Mouse (Mus musculus): ENCODE data around the gene Ahcyl1. TPM values are rescaled to one million over a fixed set of nuclear protein-coding genes. Genes with fewer than 3 reads are reported as not detected.
A peak's percentile ranks its signal among the peaks of the same experiment; 100 is the strongest.

The Ahcyl1 gene
- polyA plus RNA-seq (2015; fragmentation: Nextera tagmentation; extraction: Ambion mirVana): 108 and 110 TPM in 2 replicates

DNA sequence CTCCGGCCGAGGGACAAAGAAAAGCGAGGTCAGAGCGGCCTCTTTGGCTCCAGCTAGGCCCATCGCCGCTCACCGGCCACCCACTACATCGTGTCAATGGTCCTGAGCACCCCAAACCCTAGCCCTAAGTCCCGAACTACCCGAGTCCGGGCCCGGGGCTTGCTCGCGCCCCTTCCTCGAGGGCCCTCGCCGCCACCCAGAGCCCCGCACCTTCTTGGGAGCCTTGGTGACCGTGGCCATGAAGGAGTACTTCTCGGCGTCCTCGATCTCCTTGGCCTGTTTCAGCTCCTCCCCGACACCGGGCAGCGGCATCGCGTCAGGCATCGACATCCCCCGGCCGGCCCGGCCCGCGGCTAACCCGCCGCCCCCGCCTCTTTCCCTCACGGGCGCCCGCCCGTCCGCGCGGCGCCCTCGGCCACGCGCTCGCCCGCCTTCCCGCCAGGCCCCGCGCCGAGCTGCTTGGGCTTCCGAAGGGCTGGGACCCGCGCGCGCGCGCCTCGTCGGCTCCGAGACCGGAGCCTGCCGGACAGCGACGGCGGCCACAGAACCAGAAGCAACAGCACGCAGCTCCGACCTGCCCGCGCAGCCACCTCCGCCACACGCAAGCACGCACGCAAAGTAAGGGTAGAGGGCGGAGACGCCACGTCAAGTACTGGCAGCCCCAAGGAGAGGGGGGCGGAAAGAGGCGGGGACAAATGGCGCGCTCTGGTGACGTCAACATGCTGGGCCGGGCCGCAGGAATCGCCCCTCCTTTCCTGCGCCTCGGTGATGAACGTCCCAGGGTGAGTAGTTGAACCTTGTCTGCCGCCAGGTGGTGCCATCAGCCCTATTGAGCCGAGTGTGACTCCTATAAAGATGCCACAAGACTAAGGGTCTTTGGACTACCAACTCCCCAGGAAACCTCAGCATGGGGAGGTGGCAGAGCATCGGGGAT, at the start of gene Ahcyl1:
Gene Ahcyl1, minus strand, starts transcription at position 613 of the 934 bp plus-strand sequence.
- H3K4me1 ChIP-seq: peaks cover 44% of the 10 kb centered on the region
- ATAC-seq (ENCODE audit: low FRiP score): peak; percentile 98
- WGBS: under 1% methylated on average over 93 of the region's 93 CpGs
- H3K4me2 ChIP-seq: peak within 1 kb of the TSS; percentile 77
- no peaks in the 10 kb centered on the region for H3K27me3 ChIP-seq (replicated peaks)
- H3K9ac ChIP-seq (replicated peaks): peak within 1 kb of the TSS; percentile 97
- peak within 1 kb of the TSS; percentile 94 for H3K27ac ChIP-seq (replicated peaks)
- peak within 1 kb of the TSS; percentile 88 for H3K4me3 ChIP-seq (replicated peaks)
- no peaks in the 10 kb centered on the region for H3K9me3 ChIP-seq (replicated peaks)
- no peaks in the 10 kb centered on the region for H3K36me3 ChIP-seq

DNA sequence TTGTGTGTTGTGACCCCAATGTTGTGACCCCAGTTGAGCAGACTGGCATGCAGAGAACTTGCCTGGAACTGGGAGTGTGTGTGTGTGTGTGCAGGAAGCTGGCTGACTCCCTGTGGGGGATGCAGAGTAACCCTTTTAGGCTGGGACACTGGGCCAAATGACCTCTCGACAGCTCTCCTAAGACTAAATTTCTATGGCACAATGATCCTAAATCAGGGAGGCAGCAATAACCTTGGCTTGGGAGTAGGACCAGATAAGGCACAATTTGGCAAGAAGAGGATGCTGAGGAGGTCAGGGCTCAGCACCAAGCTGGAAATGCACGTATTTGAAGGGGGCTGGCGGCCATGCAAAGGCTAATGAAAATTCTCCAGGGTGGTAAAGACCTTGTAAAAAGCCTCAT, 49.7 kb upstream of the Ahcyl1 start:
- Histone ChIP-seq H3K4me2 (no peak overlapping the region), H3K4me1 (peaks cover 12% of the 10 kb centered on the region), H3K27ac (replicated peaks) (no peak overlapping the region), H3K4me3 (replicated peaks) (no peak overlapping the region), H3K27me3 (replicated peaks) (no peaks in the 10 kb centered on the region), H3K36me3 (peaks cover 4% of the 10 kb centered on the region; the same call in 1 of the 2 replicates), H3K9ac (replicated peaks) (no peak overlapping the region), H3K9me3 (replicated peaks) (no peaks in the 10 kb centered on the region)
- 64% methylated on average over 3 of the region's 3 CpGs for WGBS
- ATAC-seq (ENCODE audit: low FRiP score): no peak

DNA sequence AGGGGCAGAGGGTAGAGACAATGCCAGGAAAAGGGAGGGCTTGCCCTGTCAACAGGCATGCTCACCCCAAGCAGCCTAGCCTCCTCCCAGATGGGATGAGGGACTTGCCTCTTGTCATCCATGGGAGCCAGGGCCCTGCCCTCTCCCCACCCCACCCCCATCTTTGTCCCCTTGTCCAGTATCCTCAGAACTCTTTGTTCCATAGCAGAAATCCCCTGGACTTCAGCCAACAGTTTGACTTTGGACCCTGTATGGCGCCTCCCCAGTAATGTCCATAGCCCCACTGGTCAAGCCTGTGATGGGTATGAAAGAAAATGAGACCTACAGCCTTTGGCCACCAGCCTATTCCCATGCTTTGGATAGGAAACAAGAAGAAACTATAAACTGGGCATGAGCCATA, 47.3 kb upstream of the Ahcyl1 start:
- no peaks in the 10 kb centered on the region for H3K27me3 ChIP-seq (replicated peaks)
- no peak overlapping the region for H3K4me3 ChIP-seq (replicated peaks)
- H3K9ac ChIP-seq (replicated peaks): no peak overlapping the region
- WGBS: 93% methylated on average over 1 of the region's 1 CpGs
- H3K4me2 ChIP-seq: no peak overlapping the region
- ATAC-seq (ENCODE audit: low FRiP score): no peak
- H3K36me3 ChIP-seq: peaks cover 4% of the 10 kb centered on the region; the same call in 1 of the 2 replicates
- peaks cover 25% of the 10 kb centered on the region for H3K4me1 ChIP-seq
- no peak overlapping the region for H3K27ac ChIP-seq (replicated peaks)
- no peaks in the 10 kb centered on the region for H3K9me3 ChIP-seq (replicated peaks)

DNA sequence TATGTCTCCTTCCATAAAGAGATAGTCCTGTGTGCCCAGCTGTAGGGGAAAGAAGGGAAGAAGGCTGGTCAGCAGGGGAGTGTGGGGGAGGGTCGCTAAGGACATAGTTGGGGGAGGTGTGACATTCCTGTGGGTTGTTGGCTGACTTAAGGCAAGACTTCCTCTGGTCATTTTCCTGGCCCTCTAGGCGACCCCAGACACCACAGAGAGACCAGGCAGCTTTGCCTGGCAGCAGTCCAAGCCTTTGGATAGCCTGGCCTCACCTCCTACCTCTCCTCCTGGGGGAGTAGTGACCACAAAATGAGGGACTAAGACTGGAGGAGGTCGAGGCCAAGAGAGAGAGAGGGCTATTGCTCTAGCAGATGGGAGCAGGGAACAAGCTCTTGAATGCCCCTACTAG, 46.7 kb upstream of the Ahcyl1 start:
- Histone ChIP-seq H3K27ac (replicated peaks) (no peak overlapping the region), H3K9me3 (replicated peaks) (no peaks in the 10 kb centered on the region), H3K27me3 (replicated peaks) (no peaks in the 10 kb centered on the region), H3K4me1 (peaks cover 25% of the 10 kb centered on the region), H3K4me2 (no peak overlapping the region), H3K4me3 (replicated peaks) (no peak overlapping the region), H3K36me3 (peaks cover 2% of the 10 kb centered on the region; the same call in 1 of the 2 replicates), H3K9ac (replicated peaks) (no peak overlapping the region)
- WGBS: 41% methylated on average over 3 of the region's 3 CpGs
- ATAC-seq (ENCODE audit: low FRiP score): no peak

DNA sequence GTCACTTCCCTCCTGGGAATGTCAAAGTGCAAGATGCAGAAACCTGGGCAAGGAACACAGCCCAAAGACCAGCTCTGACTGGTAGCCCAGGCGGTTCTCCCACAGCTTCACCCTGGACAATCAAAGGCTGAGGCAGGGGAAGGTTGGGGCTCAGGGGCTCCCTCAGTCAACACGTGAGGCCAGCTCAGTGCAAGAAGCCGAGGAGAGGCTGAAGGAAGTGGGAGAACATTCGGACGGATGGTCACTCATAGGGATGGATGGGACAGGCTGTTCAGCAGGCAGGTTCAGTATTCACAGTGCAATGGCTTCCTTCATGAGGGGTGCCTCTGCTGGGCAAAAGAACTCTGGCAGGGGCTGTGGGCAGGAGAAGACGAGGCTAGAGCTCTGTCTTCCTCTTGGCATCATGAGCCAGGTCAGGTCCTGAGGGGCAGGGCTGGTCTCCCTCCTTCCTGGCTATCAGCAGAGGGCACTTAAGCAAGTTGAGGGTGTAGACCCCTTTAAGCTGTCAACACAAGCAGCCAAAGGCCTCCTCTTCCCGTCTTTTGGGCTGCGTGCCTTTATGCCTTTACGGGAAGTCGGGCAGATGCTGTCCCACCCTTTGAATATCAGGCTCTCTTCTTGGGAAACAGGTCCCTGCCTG, 45.8 kb upstream of the Ahcyl1 start:
- no peak for ATAC-seq (ENCODE audit: low FRiP score)
- H3K4me2 ChIP-seq: no peak overlapping the region
- 94% methylated on average over 10 of the region's 10 CpGs for WGBS

DNA sequence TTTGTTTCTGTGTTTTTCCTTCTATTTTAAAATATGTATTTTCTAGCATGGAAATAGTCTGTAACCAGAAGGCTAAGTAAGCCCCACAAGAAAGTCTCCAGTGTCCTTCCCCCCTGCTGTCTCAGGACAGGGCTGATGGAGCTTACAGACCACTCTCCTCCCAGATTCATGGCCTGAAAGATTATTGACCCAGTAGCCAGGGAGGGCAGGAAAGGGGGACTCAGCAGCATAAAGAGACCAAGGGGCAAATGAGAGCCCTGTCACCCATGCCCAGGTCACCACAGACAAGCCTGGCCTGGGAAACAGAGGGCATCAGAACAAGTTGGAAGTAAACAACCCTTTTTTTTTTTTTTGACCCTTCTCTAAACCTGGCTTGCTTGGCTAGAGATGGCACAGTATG, 45.0 kb upstream of the Ahcyl1 start:
- Histone ChIP-seq H3K36me3 (no peaks in the 10 kb centered on the region), H3K4me2 (no peak overlapping the region), H3K9ac (replicated peaks) (no peak overlapping the region), H3K27me3 (replicated peaks) (no peaks in the 10 kb centered on the region), H3K4me1 (peaks cover 25% of the 10 kb centered on the region), H3K27ac (replicated peaks) (peak overlapping the region; percentile 70), H3K9me3 (replicated peaks) (no peaks in the 10 kb centered on the region), H3K4me3 (replicated peaks) (no peak overlapping the region)
- ATAC-seq (ENCODE audit: low FRiP score): no peak

More for the DNA sequence above, 45.8 kb upstream of the Ahcyl1 start:
- Histone ChIP-seq H3K4me1 (peaks cover 25% of the 10 kb centered on the region), H3K27ac (replicated peaks) (peak overlapping the region; percentile 70; the same call in 1 of the 2 replicates), H3K27me3 (replicated peaks) (no peaks in the 10 kb centered on the region), H3K36me3 (no peaks in the 10 kb centered on the region), H3K4me3 (replicated peaks) (no peak overlapping the region), H3K9ac (replicated peaks) (no peak overlapping the region), H3K9me3 (replicated peaks) (no peaks in the 10 kb centered on the region)

DNA sequence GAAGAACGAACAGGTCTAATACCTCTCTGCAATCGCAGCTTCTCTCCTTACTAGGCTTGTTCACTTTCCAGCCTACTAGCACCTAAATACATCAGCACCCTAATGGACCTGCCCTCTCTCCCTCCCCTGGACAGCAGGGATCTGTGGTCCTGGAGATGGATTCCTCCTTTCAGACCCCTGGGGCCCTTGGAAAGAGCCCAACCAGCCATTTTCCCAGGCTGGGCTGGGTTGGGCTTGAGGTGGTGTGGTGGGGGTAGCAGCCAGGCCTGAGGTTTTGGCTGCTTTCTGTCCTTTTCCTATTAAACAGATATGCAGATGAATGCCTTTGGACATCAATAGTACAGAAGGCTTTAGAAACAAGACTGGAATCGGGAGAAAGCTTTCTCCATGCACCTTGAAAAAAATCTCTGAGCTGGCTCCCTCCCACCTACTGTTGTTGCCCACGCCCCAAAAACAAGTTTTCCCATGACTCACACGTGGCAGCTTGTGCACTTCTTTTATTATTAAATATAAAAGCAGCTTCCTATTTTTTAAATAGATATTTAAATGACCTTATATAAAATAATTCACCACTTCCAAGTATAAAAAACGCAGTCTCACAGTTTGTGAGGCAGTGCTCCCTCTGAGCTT, 44.3 kb upstream of the Ahcyl1 start:
- no peaks in the 10 kb centered on the region for H3K36me3 ChIP-seq
- H3K4me2 ChIP-seq: no peak overlapping the region
- peaks cover 25% of the 10 kb centered on the region for H3K4me1 ChIP-seq
- H3K9ac ChIP-seq (replicated peaks): 0 out of 2 replicates have a peak overlapping the region, but pooled peaks have one; percentile 5
- 9% methylated on average over 6 of the region's 6 CpGs for WGBS
- no peaks in the 10 kb centered on the region for H3K9me3 ChIP-seq (replicated peaks)
- no peak overlapping the region for H3K4me3 ChIP-seq (replicated peaks)
- H3K27ac ChIP-seq (replicated peaks): peak overlapping the region; percentile 70
- ATAC-seq (ENCODE audit: low FRiP score): peak; percentile 84
- no peaks in the 10 kb centered on the region for H3K27me3 ChIP-seq (replicated peaks)

DNA sequence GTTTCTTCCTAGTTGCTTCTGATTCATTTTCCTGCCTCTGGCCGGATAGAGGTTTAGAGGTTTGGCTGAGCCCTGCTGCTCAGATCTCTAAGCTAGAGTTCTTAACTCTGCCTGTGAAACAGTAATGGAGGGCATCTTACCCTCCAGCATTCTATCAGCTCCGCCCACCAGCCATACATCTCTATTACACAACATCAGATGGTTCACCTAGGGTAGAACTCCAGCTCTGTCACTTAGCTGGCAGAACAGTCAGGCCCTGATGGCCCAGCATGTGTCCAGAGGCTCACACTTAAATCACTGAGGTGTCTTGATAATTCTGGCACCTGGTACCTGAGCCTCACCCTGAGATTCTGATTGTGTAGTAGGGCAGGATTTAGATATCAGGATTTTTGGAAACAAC, 43.6 kb upstream of the Ahcyl1 start:
- no peak overlapping the region for H3K4me2 ChIP-seq
- no peaks in the 10 kb centered on the region for H3K9me3 ChIP-seq (replicated peaks)
- peak overlapping the region; percentile 70; the same call in 1 of the 2 replicates for H3K27ac ChIP-seq (replicated peaks)
- no peaks in the 10 kb centered on the region for H3K27me3 ChIP-seq (replicated peaks)
- no peaks in the 10 kb centered on the region for H3K36me3 ChIP-seq
- peaks cover 25% of the 10 kb centered on the region for H3K4me1 ChIP-seq
- no peak for ATAC-seq (ENCODE audit: low FRiP score)
- no peak overlapping the region for H3K9ac ChIP-seq (replicated peaks)
- WGBS: 82% methylated on average over 2 of the region's 2 CpGs
- no peak overlapping the region for H3K4me3 ChIP-seq (replicated peaks)

DNA sequence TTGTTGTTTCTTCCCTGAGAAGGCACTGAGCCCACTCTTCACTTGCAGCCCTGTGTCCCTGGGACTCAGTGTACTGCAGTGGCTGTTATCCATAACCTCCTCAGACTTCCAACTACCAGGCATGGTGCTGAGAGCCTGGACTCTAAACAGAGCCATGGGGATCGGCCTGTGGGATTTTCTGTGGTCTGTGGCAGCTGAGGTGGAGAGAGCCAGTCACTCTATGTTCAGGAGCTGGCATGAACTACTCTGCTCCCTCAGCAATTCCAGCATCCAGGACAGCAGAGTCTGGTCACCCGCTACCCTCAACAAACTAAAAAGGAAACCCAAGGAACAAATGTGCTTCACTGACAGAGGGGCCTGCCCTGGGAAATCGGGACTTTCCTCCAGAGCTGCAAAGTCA, 43.1 kb upstream of the Ahcyl1 start:
- no peak overlapping the region for H3K4me3 ChIP-seq (replicated peaks)
- no peaks in the 10 kb centered on the region for H3K27me3 ChIP-seq (replicated peaks)
- no peak overlapping the region for H3K9ac ChIP-seq (replicated peaks)
- no peak overlapping the region for H3K4me2 ChIP-seq
- no peaks in the 10 kb centered on the region for H3K9me3 ChIP-seq (replicated peaks)
- 84% methylated on average over 3 of the region's 3 CpGs for WGBS
- ATAC-seq (ENCODE audit: low FRiP score): no peak
- H3K36me3 ChIP-seq: no peaks in the 10 kb centered on the region
- H3K27ac ChIP-seq (replicated peaks): 0 out of 2 replicates have a peak overlapping the region, but pooled peaks have one; percentile 70
- peaks cover 25% of the 10 kb centered on the region for H3K4me1 ChIP-seq

DNA sequence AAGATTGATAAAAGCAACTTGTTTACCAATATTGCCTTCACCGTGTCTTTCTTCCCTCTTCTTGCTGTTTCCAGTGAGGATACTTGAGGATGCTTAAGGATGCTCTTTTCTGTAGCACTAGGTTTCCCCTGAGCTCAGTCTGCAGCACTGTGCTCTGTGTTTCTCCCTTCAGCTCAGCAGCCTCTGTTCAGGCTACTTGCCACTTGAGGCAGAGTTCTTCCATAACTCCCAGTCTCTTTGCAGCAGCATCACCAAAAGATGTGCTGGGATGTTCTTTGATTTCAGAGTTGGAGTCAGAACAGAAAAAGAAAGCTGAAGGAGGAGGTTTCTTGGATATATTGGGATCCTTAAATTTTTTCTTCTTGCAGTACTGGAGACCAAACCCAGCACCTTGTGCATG, 42.3 kb upstream of the Ahcyl1 start:
- no peak overlapping the region for H3K27ac ChIP-seq (replicated peaks)
- H3K4me3 ChIP-seq (replicated peaks): no peak overlapping the region
- H3K36me3 ChIP-seq: no peaks in the 10 kb centered on the region
- no peak overlapping the region for H3K4me2 ChIP-seq
- H3K9ac ChIP-seq (replicated peaks): no peak overlapping the region
- H3K4me1 ChIP-seq: peaks cover 25% of the 10 kb centered on the region
- ATAC-seq (ENCODE audit: low FRiP score): no peak
- H3K9me3 ChIP-seq (replicated peaks): no peaks in the 10 kb centered on the region
- no peaks in the 10 kb centered on the region for H3K27me3 ChIP-seq (replicated peaks)
- WGBS: 93% methylated on average over 1 of the region's 1 CpGs

DNA sequence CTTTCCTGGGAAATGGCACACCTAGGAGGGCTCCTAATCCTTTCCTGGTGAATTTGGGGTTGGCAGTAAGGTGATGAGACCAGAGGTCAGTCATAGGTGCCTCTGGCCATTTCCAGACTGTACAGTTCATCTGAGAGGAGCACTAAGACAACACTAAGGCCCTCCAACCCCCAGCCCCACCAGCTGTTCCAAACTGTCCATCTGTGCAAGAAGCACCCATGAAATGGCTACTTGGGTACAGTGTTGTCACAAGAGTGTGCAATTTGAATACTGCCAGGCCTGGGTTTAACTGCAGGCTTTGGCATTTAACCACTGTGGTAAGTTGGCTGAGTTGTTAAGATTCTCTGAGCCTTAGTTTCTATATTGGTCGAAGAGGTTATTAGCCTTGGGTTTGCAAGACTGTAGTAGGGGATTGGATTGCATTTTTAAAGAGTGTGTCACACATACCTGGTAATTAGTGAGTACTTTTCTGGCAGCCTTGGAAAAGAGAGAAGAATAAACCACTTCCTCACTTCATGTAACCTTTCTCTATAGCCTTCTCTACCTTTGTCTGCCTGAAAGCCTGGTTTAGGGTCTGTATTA, 41.3 kb upstream of the Ahcyl1 start:
- no peak for ATAC-seq (ENCODE audit: low FRiP score)

More for the DNA sequence above, 41.3 kb upstream of the Ahcyl1 start:
- Histone ChIP-seq H3K4me3 (replicated peaks) (no peak overlapping the region), H3K4me2 (no peak overlapping the region), H3K9me3 (replicated peaks) (no peaks in the 10 kb centered on the region), H3K27me3 (replicated peaks) (no peaks in the 10 kb centered on the region), H3K4me1 (peaks cover 25% of the 10 kb centered on the region), H3K27ac (replicated peaks) (no peak overlapping the region), H3K36me3 (no peaks in the 10 kb centered on the region), H3K9ac (replicated peaks) (no peak overlapping the region)
- 84% methylated on average over 1 of the region's 1 CpGs for WGBS

All from neural tube, embryonic 15.5 days (tissue).